21 mouse cellular contexts compared by ENCODE assay signal in the genomic region with DNA sequence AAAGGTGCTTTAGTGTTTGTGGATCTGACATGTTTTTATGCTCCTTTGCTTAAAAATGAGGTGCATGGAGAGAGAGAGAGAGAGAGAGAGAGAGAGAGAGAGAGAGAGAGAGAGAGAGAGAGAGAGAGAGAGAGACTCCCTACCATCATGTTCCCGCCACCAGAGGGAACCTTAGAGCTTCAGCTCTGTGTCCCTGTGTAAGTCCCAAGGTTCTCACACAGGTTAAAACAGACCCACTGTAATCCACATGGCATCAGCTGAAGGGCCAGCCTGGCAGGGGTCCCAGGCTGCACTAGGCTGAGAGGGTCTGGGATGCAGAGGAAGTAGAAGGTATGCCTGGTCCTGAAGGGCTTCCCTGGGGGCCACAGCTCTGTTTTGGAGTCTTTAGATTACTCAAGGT. TPM values are rescaled to one million over a fixed set of nuclear protein-coding genes. Genes with fewer than 3 reads are reported as not detected.
DNase-seq lines count a peak whose midpoint lies in the region; ATAC-seq and TF ChIP-seq lines count a peak whose summit lies in the region.
"Had no signal": no experiment of that assay in that cellular context is flagged by ENCODE, and none has a peak within 500 bp of the region (broad histone marks: within the 10 kb centered on the region; RNA-seq: fewer than 3 reads in every experiment).

No protein-coding gene starts in this region.

- 38% methylated on average over 1 of the region's 1 CpGs for WGBS in heart, adult 2 months

- no peak for ATAC-seq in granulocyte monocyte progenitor cell, adult 5-6 weeks (replicated peaks; ENCODE audit: poor library complexity, severe bottlenecking)
- ATAC-seq: activated CD4-positive, CD25-positive, alpha-beta regulatory T cell, adult 4 months; CD4-positive, CD25-positive, alpha-beta regulatory T cell, adult 4 months; liver, embryonic 12.5 days had no signal

- H3K27me3 ChIP-seq in heart, adult 2 months (ENCODE audit: control insufficient read depth, insufficient read depth, low read length): no peaks in the 10 kb centered on the region; the same call in 1 of the 2 replicates
- H3K27me3 ChIP-seq: hindbrain, embryonic 15.5 days had no signal

- H3K4me3 ChIP-seq in heart, adult 2 months: no peak overlapping the region
- H3K4me3 ChIP-seq: forebrain, embryonic 12.5 days; heart, embryonic 13.5 days; hindbrain, embryonic 15.5 days; liver, embryonic 12.5 days; lung, embryonic 15.5 days; neural tube, embryonic 12.5 days had no signal

- intact Hi-C loops in heart, adult 2 months (cut with DNase I): no loop called here
- intact Hi-C loops in left cerebral cortex, postnatal 14 days (cut with DNase I): loop anchor here (5.0 kb wide), 1 partner anchor 49 kb away; no protein-coding TSS in a partner anchor

- no peak overlapping the region for H3K27ac ChIP-seq in heart, adult 2 months
- H3K27ac ChIP-seq: forebrain, embryonic 12.5 days; heart, embryonic 13.5 days; hindbrain, embryonic 15.5 days; liver, embryonic 12.5 days; lung, embryonic 15.5 days; neural tube, embryonic 12.5 days had no signal

- no peak overlapping the region for H3K9ac ChIP-seq in heart, adult 2 months (ENCODE audit: low read depth, low read length)
- H3K9ac ChIP-seq: forebrain, embryonic 12.5 days; heart, embryonic 13.5 days; hindbrain, embryonic 15.5 days; liver, embryonic 12.5 days; lung, embryonic 15.5 days; neural tube, embryonic 12.5 days had no signal

- 0 out of 2 replicates have a peak, but pooled peaks cover 1% of the 10 kb centered on the region for H3K4me1 ChIP-seq in heart, adult 2 months (ENCODE audit: control insufficient read depth, insufficient read depth, low read length)
- H3K4me1 ChIP-seq: liver, embryonic 12.5 days; lung, embryonic 15.5 days had no signal

- no peaks in the 10 kb centered on the region for H3K79me2 ChIP-seq in heart, adult 2 months (replicated peaks; ENCODE audit: control insufficient read depth, insufficient read depth, low read length)

- peak; percentile 50 for DNase-seq in cerebellum, adult 18-20 months
- DNase-seq in cerebellum, adult 9-10 months: no peak
- no peak for DNase-seq in heart, adult 2 months
- DNase-seq in heart, adult 11 months: no peak
- peak; percentile 45 to 61 for DNase-seq in left cerebral cortex, postnatal 14 days (ENCODE audit: low spot score in 2 of 2)
- DNase-seq in left cerebral cortex, adult 11 months (ENCODE audit: low spot score): no peak
- DNase-seq in adipocyte (ENCODE audit: low spot score): peak; percentile 29
- DNase-seq: adrenal gland, postnatal 14 days; heart, postnatal 36 days; kidney, adult 11 months; kidney, postnatal 10 days; right cerebral cortex, adult 18-20 months had no signal

- TF ChIP-seq CTCF in heart, adult 2 months (IDR thresholded peaks at IDR 0.05): peak; percentile 42

- no peak for TF ChIP-seq POLR2A in heart, adult 2 months (IDR thresholded peaks at IDR 0.05; ENCODE audit: insufficient read depth, low read depth, low read length)

- no peak for TF ChIP-seq EP300 in heart, adult 2 months (IDR thresholded peaks at IDR 0.05; ENCODE audit: insufficient read depth, low read depth, low read length)

- H3K36me3 ChIP-seq in heart, adult 2 months (ENCODE audit: control insufficient read depth, insufficient read depth, low read length): no peaks in the 10 kb centered on the region
- H3K36me3 ChIP-seq: heart, embryonic 13.5 days; liver, embryonic 12.5 days; lung, embryonic 15.5 days had no signal

RNA-seq across cellular contexts. Expression of a gene that starts 6.4 kb away (rescaled TPM):
- total RNA-seq in heart, adult 2 months (2021): 1 to 10 TPM; 4.4 to 4.5 TPM
- 4.8 and 7.4 TPM in 2 replicates for polyA plus RNA-seq in heart, adult 2 months (2012; rRNA removed)
- 100 to 1,000 TPM; 113 to 126 TPM for total RNA-seq in left cerebral cortex, postnatal 14 days (2021)
- total RNA-seq in granulocyte monocyte progenitor cell, adult 5-6 weeks (2014; fragmentation: Nextera tagmentation): 1.6 TPM in 1 of 2 replicates, not detected in the other
- total RNA-seq in granulocyte monocyte progenitor cell, adult 5-6 weeks (2017): not detected in 2 replicates
- polyA plus RNA-seq: activated CD4-positive, CD25-positive, alpha-beta regulatory T cell, adult 4 months; CD4-positive, CD25-positive, alpha-beta regulatory T cell, adult 4 months had no signal

Comparison
In these comparisons a context has a peak if more than half of its experiments do, and no peak if none do; other contexts are left out.
1. DNase-seq: peak in cerebellum, adult 18-20 months (2 of 2), left cerebral cortex, postnatal 14 days (2 of 2) and adipocyte (single experiment); none in cerebellum, adult 9-10 months (single experiment), heart, adult 2 months (0 of 2), heart, adult 11 months (single experiment) and left cerebral cortex, adult 11 months (single experiment).
2. RNA of a gene that starts 6.4 kb away (total RNA-seq): 113 to 126 TPM in left cerebral cortex, postnatal 14 days; 4.4 to 4.5 TPM in heart, adult 2 months and 1.6 TPM in granulocyte monocyte progenitor cell, adult 5-6 weeks; every median in the first group is over 10 times any median in the second.